Mouse (Mus musculus): ENCODE data around the gene Pde4b. TPM values are rescaled to one million over a fixed set of nuclear protein-coding genes. Genes with fewer than 3 reads are reported as not detected.

Pde4b gene
- polyA plus RNA-seq, 1 experiment, result 3.9 TPM

DNA sequence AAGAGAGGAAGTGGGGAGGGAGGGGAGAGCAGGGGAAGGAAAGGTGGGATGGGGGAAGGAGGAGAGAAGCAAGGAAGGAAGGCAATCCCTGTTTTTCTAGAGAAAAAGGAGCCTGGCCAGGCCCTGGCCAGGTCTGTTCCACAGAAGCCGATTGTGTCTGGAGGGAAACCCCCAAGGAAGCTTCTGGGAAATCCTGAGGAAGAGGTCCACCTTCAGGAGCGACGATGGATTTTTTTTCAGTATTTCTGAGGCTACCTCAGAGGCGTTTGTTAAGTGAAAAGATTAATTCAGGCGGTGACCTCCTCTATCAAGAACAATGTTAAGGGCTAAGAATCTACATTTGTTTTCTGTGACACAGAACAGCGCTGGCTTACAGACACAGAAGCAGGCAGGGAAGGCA, 542.9 kb downstream of the Pde4b start:
- Histone ChIP-seq H3K4me1 (ENCODE audit: control insufficient read depth, insufficient read depth, low read length) (peaks cover 1% of the 10 kb centered on the region; the same call in 1 of the 2 replicates), H3K4me3 (replicated peaks; ENCODE audit: control insufficient read depth, low read depth, low read length) (no peak overlapping the region), H3K27ac (ENCODE audit: control insufficient read depth, insufficient read depth, low read depth, low read length, poor library complexity) (no peak overlapping the region)
- WGBS, result 54% methylated on average over 6 of the region's 6 CpGs
- TF ChIP-seq POLR2A (IDR thresholded peaks at IDR 0.05; ENCODE audit: borderline replicate concordance, control insufficient read depth, low read depth, low read length), result no peak
- no peak for TF ChIP-seq CTCF (IDR thresholded peaks at IDR 0.05; ENCODE audit: control insufficient read depth, insufficient read depth, low read length)

DNA sequence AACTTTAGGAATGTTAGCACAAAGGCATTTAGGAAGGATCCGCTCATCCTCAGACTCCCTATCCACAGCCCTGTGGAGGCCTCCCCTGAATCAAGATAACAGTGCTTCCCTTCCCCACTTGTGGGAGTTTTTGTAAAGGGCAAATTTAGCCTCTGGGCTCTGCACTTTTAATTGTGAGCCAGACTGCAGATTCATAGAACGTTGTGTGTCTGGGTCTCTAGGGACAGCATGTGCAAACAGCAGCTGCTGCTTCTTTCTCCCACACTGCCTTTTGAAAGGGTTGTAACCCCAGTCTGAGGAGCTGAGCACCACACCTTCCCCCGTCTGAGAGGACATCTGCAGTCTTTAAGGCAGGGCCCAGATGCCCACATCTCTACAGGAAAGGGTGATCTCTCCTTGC, 544.3 kb downstream of the Pde4b start:
- Histone ChIP-seq H3K27ac (ENCODE audit: control insufficient read depth, insufficient read depth, low read depth, low read length, poor library complexity) (no peak overlapping the region), H3K4me1 (ENCODE audit: control insufficient read depth, insufficient read depth, low read length) (peaks cover 6% of the 10 kb centered on the region; the same call in 1 of the 2 replicates), H3K4me3 (replicated peaks; ENCODE audit: control insufficient read depth, low read depth, low read length) (no peak overlapping the region)
- TF ChIP-seq CTCF (IDR thresholded peaks at IDR 0.05; ENCODE audit: control insufficient read depth, insufficient read depth, low read length) (no peak), POLR2A (IDR thresholded peaks at IDR 0.05; ENCODE audit: borderline replicate concordance, control insufficient read depth, low read depth, low read length) (no peak)
- 61% methylated on average over 3 of the region's 3 CpGs for WGBS

DNA sequence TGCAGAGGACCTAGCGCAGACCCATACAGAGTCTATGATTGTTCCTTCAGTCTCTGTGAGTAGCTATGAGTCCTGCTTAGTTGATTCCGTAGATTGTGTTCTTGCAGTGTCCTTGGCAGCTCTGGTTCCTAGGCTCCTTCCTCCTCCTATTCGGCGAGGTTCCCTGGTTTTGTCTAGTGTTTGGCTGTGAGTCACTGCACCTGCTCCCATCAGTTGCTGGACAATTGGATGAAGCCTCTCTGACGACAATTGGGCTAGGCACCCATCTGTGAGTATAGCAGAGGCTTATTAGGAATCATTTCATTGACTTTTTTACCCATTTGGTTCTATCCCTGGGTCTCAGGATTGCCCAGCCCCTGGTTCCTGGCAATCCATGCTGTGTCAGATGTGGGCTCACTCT, 545.9 kb downstream of the Pde4b start:
- H3K4me1 ChIP-seq (ENCODE audit: control insufficient read depth, insufficient read depth, low read length), result peaks cover 6% of the 10 kb centered on the region; the same call in 1 of the 2 replicates
- no peak overlapping the region for H3K27ac ChIP-seq (ENCODE audit: control insufficient read depth, insufficient read depth, low read depth, low read length, poor library complexity)
- H3K4me3 ChIP-seq (replicated peaks; ENCODE audit: control insufficient read depth, low read depth, low read length), result no peak overlapping the region
- no peak for TF ChIP-seq CTCF (IDR thresholded peaks at IDR 0.05; ENCODE audit: control insufficient read depth, insufficient read depth, low read length)
- no peak for TF ChIP-seq POLR2A (IDR thresholded peaks at IDR 0.05; ENCODE audit: borderline replicate concordance, control insufficient read depth, low read depth, low read length)
- 84% methylated on average over 5 of the region's 5 CpGs for WGBS

DNA sequence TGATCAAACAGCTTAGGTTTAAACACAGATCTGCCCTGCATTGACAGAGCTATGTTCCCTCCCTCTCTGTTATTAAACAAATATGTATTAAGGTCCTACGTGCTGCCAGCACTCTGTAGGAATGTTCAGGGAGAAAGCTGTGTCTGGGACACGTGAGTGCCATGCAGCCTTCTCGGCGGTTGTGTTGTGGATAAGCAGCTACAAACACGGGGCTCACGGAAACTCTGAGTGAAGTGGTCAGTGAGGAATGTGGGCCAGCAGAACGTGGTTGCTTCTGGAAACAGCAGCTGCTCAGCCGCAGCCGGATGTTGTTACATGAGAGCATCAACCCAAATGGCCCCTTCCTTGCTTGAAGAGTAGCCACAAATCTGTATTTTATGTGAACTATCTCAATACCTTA, 547.9 kb downstream of the Pde4b start:
- no peak overlapping the region for H3K27ac ChIP-seq (ENCODE audit: control insufficient read depth, insufficient read depth, low read depth, low read length, poor library complexity)
- peaks cover 6% of the 10 kb centered on the region; the same call in 1 of the 2 replicates for H3K4me1 ChIP-seq (ENCODE audit: control insufficient read depth, insufficient read depth, low read length)
- 12% methylated on average over 9 of the region's 9 CpGs for WGBS
- no peak overlapping the region for H3K4me3 ChIP-seq (replicated peaks; ENCODE audit: control insufficient read depth, low read depth, low read length)
- TF ChIP-seq POLR2A (IDR thresholded peaks at IDR 0.05; ENCODE audit: borderline replicate concordance, control insufficient read depth, low read depth, low read length), result no peak
- no peak for TF ChIP-seq CTCF (IDR thresholded peaks at IDR 0.05; ENCODE audit: control insufficient read depth, insufficient read depth, low read length)

DNA sequence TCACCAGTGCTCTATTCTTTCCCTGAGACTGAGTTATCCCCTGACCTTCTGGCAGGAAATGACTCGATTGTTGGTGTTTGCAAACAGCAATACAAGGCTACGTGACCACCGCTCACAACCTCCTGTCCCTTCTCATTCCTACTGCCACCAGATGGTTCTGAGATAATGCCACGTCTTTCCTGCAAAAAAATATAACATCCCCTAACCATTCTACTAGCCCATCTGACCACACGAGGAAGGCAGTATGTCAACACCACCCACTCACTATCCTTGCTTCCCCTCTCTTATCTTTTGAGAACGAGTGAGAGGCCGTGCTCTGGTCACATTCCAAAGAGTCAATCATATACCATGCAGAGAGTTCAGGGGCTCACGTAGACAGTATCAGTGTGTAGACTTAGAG, 548.6 kb downstream of the Pde4b start:
- 13% methylated on average over 8 of the region's 8 CpGs for WGBS
- H3K27ac ChIP-seq (ENCODE audit: control insufficient read depth, insufficient read depth, low read depth, low read length, poor library complexity), result no peak overlapping the region
- no peak for TF ChIP-seq CTCF (IDR thresholded peaks at IDR 0.05; ENCODE audit: control insufficient read depth, insufficient read depth, low read length)
- no peak for TF ChIP-seq POLR2A (IDR thresholded peaks at IDR 0.05; ENCODE audit: borderline replicate concordance, control insufficient read depth, low read depth, low read length)

DNA sequence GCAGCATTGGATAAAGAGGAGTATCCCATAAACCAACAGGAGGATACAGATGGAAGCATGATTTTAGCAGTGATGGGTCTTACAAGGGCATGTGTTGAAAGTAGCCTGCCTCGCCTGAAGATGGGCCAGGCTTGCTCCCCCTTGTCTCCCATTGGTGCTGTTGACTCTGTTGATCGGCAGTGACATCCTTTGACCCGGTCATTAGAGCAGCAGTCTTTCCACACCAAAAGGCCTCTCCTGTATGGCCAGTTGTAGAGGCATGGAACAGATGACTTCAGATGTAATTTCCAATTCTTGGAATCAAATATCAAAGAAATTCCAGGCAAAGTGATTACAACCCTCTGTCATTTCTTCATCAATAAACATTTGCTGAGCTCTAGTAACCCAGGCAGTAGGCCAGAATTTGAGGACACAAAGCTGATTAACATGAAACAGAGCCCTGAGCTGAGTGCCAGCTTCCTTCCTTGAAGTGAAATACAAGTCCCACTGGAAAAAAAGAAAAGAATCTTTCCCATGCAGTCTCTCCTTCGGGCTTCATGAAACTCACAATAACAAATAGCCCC, 550.1 kb downstream of the Pde4b start:
- Histone ChIP-seq H3K4me1 (ENCODE audit: control insufficient read depth, insufficient read depth, low read length) (peaks cover 6% of the 10 kb centered on the region; the same call in 1 of the 2 replicates), H3K4me3 (replicated peaks; ENCODE audit: control insufficient read depth, low read depth, low read length) (no peak overlapping the region), H3K27ac (ENCODE audit: control insufficient read depth, insufficient read depth, low read depth, low read length, poor library complexity) (no peak overlapping the region)
- 81% methylated on average over 4 of the region's 4 CpGs for WGBS
- TF ChIP-seq POLR2A (IDR thresholded peaks at IDR 0.05; ENCODE audit: borderline replicate concordance, control insufficient read depth, low read depth, low read length) (no peak), CTCF (IDR thresholded peaks at IDR 0.05; ENCODE audit: control insufficient read depth, insufficient read depth, low read length) (no peak)

More for the DNA sequence above, 548.6 kb downstream of the Pde4b start:
- no peak overlapping the region for H3K4me3 ChIP-seq (replicated peaks; ENCODE audit: control insufficient read depth, low read depth, low read length)
- peaks cover 6% of the 10 kb centered on the region; the same call in 1 of the 2 replicates for H3K4me1 ChIP-seq (ENCODE audit: control insufficient read depth, insufficient read depth, low read length)

DNA sequence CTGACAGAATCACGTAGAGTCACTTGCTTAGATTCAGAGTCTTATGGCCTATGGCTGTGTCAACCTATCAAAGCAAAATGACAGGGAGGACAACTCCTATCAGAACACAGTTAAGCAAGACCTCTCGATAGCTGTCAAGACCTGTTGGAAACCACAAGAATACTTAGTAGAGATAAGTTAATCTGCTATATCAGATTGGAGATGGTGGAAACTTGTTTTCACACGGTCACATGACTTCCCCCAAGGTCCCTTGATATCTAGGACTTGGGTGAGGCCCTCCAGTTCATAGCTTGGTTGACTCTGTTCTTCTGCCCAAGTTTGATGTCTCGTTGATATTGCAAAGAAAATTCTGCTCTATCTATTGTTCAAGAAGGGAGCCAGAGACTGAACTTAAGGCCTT, 553.6 kb downstream of the Pde4b start:
- WGBS, result 60% methylated on average over 4 of the region's 4 CpGs

DNA sequence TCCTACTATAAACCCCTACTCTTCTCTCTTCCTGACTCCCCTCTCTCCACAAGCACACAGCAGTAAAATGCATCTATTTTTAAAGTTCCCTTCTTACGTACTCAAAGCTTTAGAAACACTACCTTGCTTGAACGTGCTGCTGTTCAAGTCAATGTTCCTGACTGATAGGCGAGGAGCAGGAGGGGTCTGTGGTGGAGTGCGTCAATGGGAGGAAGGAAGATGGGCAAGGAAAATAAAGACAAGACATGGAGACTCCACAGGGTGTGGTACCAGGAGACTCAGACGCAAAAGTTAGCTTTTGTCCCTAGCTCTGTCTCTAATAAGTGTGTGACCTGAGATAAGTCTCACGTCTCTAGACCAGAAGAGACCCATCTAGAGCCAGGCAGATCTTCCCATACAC, 556.7 kb downstream of the Pde4b start:
- TF ChIP-seq POLR2A (IDR thresholded peaks at IDR 0.05; ENCODE audit: borderline replicate concordance, control insufficient read depth, low read depth, low read length), result no peak
- no peak for TF ChIP-seq CTCF (IDR thresholded peaks at IDR 0.05; ENCODE audit: control insufficient read depth, insufficient read depth, low read length)
- WGBS, result 52% methylated on average over 6 of the region's 6 CpGs

More for the DNA sequence above, 553.6 kb downstream of the Pde4b start:
- Histone ChIP-seq H3K4me3 (replicated peaks; ENCODE audit: control insufficient read depth, low read depth, low read length) (no peak overlapping the region), H3K4me1 (ENCODE audit: control insufficient read depth, insufficient read depth, low read length) (peaks cover under 1% of the 10 kb centered on the region; the same call in 1 of the 2 replicates), H3K27ac (ENCODE audit: control insufficient read depth, insufficient read depth, low read depth, low read length, poor library complexity) (no peak overlapping the region)
- TF ChIP-seq POLR2A (IDR thresholded peaks at IDR 0.05; ENCODE audit: borderline replicate concordance, control insufficient read depth, low read depth, low read length), result no peak
- no peak for TF ChIP-seq CTCF (IDR thresholded peaks at IDR 0.05; ENCODE audit: control insufficient read depth, insufficient read depth, low read length)

More for the DNA sequence above, 556.7 kb downstream of the Pde4b start:
- H3K27ac ChIP-seq (ENCODE audit: control insufficient read depth, insufficient read depth, low read depth, low read length, poor library complexity), result no peak overlapping the region
- H3K4me3 ChIP-seq (replicated peaks; ENCODE audit: control insufficient read depth, low read depth, low read length), result no peak overlapping the region
- H3K4me1 ChIP-seq (ENCODE audit: control insufficient read depth, insufficient read depth, low read length), result peaks cover 4% of the 10 kb centered on the region; the same call in 1 of the 2 replicates
